Mouse (Mus musculus) kidney, adult 2 months (tissue): ENCODE measurements at regions not wholly inside any gene's neighbourhood (a gene's known extent, or its start where the extent isn't known, plus 50 kb on each side); places are given as distances from the start of the nearest gene placed in this dataset.

Experiments
- CTCF ChIP-seq: fragments of 200-500 bp; conservative IDR thresholded peaks from 2 replicates; pipeline ENCODE4 v1.5.1; 2011; ENCODE audit warnings: low read depth, mild to moderate bottlenecking, control low read depth, low read length, moderate library complexity, mixed read lengths; ENCODE audit not compliant: insufficient read depth, insufficient read length
- POLR2A ChIP-seq: fragments of 200-500 bp; IDR thresholded peaks from one replicate; pipeline ENCODE4 v1.6.1; 2011; ENCODE audit warnings: low read depth, low read length, control low read depth

DNA sequence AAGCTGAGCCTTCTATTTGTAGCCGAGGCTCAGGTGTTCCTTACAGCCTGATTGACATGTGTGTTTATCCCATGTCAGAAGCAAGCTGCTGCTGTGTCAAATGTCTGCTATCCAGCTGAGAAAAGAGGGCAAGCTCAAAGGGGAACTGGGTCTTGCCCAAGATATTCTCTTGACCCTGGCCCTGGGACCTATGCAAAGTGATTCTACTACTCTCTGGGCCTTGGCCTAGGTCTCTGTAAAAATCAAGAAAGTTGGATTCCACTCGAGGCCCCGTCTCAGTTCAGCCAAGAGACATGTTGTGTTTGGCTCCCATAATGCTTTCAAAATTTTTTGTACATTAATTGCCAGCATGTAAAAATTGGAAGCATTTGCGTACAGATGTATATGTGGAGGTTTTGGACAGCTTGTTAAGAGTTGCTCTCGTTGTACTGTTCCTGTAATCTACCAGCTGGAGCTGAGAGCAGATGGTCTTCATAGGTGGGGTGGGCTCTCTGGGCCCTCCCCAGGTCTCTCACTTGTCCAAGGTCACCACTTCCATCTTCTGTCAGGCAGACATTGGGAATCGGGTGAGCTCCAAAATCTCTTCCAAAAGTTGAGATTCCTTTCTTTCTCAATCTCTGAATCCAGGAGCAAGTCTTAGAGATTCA lies 65.7 kb upstream of the Plcl2 start:
- TF ChIP-seq CTCF (no peak), POLR2A (no peak)
